Mouse (Mus musculus) mesoderm, embryonic 11.5 days (tissue): ENCODE results near the gene B3gnt7.

ENCODE experiments used
- DNase-seq: peaks from one replicate; pipeline ENCODE4 v3.0.0-alpha.2; 2012; ENCODE audit warnings: low read depth, low spot score

The B3gnt7 gene

DNA sequence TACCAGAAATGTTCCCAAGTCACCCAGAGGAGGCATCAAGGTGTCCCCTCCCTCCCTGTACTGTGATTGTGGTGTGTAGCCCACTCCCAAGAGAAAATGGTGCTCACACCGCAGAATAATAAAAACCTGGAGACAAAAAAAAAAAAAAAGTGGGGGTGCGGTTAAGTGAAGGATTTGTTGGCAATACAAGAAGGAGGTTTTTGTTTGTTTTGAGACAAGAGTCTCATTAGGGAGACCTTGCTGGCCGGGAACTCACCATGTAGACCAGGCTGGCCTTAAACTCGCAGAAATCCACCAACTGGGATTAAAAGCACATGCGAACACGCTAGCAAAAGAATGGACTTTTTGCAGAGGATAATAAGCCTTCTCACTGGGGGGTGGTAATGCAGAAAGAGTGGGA lies at the start of gene B3gnt7:
B3gnt7 (plus strand) TSS at position 301 of the 400 bp plus-strand sequence.
- DNase-seq, result no peak

DNA sequence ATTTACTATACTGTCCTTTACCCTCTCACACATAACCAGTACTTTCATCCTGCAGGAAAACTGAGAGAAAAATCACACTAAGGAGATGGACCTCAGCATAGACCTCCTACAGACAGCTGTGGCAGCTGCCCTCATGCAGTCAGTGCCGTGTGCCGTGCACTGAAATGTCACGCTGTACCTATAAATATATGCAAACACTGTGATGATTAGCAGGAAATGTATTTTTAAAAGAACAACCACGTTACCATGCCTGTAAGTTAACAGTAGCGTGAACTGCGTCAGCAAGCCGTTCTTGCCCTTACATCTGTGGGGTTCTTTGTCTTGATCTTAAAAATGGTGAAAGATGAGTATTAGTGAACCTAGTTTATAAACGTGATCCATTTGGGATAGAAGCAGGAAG lies 49.2 kb upstream of the B3gnt7 start:
- DNase-seq, result no peak

DNA sequence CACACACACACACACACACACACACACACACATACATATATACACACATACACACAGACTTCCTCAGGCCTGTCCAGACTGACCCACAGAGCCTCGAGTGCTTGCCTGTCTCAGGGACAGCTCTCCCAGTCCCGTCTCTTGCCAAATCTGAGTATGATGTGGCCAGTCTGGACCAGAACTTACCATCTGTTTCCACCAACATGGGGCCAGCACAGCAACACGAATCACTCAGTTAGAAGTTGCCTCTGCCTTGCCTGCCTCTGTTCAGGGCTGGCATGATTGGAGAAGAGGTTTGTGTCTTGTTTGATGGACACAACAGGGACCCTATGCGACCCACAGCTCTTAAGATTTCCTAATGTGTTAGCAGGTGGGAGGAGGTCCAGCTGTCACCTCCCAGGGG lies 46.3 kb upstream of the B3gnt7 start:
- no peak for DNase-seq

DNA sequence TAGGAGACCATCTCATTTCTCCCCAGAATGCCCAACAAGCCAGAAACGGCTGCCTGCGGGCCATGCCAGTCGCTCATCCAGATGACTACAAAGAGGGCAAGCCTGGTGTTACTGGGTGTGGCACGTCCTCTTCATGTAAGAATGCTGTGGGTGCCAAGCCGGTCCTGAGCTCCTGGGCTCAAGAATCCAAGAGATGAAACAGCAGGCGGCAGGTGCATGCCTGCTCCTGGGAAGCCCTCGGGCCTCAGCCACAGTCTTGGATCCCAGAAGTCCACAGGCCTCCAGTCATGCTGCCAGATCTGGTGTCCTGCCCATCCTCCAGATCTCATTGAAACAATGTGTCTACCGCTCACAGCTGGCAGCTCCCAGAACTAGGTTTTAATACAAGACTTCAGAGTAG lies 45.4 kb upstream of the B3gnt7 start:
- no peak for DNase-seq

DNA sequence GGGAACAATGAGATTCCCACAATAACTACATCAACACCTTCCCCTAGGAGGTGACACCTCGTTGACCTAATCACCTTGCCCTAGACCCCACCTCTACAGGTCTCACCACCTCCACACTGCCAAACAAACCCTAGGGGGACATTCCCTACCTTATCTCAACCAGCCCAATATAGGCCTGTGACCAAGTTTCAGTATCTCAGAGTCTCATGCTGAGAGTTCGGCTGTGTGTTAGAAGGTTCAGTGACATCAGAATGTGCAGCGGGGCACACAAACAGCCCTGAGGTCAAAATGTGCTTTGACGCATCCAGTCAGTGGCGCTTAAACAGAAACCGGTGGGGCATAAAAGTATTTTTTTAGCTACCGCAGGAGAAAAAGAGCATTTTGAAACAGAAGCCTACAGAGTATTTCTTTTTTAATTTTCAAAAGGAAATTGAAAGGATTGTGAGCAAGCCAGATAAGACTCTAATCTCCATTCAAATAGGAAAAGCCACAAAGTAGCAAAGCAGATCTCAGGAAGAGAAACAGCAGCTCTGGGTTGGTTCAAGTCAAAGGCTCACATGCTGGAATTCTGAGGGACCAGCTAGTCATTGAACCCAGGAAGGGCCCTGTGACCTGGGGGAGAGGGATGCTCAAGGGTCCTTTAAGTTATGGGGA lies 44.3 kb upstream of the B3gnt7 start:
- DNase-seq, result no peak

DNA sequence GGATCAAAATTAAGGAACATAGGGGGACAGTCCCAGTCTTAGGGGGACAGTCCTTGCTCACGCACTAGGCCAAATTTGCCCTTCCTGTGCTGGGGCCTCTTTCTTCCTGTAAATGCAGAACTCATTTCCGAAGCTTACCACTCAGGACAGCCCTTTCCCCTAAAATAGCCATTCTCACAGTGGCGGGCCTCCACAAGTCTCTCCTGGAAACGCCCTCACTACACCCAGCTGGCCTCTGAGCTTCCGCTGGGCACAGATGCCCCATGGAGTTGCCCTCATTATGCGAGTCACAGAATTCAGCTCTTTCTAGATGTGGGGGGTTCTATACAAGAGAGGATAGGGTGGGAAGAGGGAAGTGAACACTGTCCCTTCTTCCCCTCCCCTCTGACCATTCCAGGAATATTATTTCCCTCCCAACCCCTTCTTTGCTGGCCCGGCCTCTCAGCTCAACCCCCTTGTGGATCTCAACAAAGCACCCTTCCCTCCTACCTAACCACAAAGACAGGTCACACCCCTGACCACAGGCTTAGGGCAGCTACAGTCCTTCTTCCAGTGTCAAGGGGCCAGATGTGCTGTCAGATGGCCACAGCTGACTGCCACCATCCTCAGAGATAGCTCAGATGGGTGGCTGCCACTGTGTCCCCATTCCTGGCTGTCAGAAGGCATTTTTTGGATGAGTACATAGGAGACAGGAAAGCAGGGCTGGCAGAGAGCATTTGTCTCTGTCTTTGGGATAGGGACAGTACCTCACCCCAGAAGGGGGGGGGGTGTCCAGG lies 38.9 kb upstream of the B3gnt7 start:
- DNase-seq, result no peak

DNA sequence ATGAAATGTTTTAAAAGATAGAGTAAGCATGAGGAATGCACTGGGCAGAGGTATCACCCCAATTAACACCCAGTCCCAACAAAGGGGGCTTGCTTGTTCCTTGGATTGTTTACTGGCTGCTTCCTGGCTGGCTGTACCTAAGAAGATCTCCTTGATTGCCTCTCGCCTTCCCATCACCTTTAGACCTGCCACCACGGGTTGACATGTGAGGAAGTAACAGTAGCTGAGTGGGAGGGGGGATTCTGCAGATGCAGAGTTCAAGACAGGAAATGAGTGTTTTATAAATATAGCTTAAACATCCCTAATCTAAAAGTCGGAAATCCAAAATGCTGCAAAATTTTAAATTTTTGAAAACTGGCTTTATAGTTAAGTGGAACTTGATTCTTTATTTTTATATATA lies 37.6 kb upstream of the B3gnt7 start:
- no peak for DNase-seq

DNA sequence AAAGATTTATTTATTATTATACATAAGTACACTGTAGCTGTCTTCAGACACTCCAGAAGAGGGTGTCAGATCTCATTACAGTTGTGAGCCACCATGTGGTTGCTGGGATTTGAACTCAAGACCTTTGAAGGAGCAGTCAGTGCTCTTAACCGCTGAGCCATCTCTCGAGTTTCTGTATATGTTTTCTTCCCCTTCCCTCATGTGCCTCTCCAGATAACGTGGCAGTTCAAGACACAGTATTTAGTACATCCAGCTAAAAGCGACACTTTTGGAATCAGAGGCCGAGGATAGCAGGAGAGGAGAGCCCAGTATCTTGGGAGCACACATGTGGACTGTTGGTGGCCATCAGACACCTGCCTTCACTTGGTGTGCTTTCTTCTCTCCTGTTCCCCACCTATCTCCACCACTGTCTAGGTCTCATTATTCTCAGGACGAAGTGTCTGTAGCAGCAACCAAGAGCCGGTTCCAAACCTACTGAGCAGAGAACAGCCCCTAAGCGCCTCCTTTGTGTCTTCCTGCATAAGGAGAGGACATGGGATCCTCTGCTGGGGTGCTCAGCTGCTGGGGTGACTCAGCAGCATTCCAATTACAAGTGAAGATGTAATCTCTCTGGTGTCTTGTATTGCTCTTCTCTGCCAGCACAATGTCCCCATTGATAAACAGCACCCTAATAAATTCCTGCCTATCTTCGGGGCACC lies 34.0 kb upstream of the B3gnt7 start:
- no peak for DNase-seq

DNA sequence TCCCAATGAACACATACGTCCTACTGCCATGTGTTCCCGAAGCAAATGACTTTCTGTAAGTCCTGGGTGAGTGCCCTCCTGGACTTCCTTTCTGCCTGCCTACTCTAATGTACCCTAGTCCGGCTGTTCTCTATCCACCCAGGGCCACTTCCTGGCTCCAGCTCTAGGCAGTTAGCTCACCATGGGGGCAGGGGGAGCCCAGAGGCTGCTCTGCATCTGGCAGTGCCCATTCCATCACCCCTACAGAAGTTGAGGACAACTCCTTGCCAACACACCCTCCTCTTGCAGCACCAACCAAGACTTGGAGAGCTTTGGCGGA lies 33.5 kb upstream of the B3gnt7 start:
- DNase-seq, result no peak

DNA sequence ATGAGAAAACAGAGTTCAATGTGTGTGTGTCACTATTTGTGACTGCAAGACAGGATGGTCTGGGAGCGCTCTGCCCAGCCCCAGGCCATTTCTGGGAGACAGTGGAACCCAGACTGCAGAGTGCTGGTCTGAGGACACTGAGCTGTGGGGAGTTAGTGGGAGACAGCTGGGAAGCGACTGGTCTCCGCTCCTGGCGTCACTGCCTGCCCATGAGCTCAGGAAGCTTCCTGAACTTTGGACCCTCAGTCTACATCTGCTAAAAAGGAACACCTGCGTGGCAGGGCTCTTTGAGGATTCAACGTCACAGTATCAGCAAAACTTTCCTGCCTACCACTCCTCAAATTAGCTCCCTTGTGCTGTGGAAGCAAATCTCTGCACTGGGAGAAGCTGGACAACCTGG lies 30.9 kb upstream of the B3gnt7 start:
- no peak for DNase-seq

DNA sequence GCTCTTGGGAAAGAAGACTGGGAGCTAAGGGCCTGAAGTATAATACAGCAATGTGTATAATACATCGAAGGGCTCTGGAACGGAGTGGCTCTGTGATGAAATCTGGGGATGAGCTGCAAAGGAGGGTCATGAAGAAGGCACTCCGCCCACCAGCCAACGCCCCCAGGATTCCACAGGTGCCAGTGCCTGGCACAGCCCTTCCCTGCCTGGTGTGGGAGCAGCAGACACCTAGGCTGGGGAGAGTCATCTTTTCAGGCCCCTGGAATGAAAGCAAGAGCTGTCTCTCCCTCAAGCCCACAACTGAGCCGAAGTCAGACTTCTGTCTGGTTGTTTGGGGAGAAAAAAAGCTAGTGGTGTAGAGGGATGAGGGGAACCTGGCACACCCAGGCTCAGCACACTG lies 25.6 kb upstream of the B3gnt7 start:
- DNase-seq, result no peak

DNA sequence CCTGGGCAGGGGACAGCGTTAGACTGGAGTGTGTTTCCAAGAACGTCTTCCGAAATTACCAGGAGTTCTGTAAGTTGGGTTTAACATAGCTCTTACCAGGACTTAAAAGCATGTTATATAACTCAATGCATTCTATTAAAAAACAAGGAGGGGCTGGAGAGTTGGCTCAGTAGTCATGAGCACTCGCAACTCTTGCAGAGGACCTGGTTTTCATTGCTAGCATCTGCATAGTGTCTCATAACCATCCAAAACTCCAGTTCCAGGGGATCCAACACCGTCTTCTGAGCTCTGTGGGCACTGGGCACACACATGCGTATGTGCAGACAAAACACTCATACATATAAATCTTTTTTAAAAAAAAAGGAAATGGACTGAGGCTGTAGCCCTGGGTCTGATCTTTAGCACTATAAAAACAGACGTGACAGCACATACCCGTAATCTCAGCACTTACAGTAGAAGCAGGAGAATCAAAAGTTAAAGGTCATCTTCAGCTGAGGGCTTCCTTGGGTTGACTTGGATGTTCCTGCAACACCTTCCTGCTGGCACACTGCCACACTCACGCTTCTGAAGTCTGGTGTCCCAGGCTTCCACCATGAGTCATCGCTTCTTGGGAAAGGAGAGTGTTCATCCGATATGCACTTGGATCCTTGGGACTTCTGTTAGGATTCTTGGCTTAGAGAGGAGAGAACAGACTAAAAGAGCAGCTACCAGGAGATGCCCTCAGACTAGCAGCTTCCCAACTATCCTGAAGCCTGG lies 20.7 kb upstream of the B3gnt7 start:
- DNase-seq, result no peak

DNA sequence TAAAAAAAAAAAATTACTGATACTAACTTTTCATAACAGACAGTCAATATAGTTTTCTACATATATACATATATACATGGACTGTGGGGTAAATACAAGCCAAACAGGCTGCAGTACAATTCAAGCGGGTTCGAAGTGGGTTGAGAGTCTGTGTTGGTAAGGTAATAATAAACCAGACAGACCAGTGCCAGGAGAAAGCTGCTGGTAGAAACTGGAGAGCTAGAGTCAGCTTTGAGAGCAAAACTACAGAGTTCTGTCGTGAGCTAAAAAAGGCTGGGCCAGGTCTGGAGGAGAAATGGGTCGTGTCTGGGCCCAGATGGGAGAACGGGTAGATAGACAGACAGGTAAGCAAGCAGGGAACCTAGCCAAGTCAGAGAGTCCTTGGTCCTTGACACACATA lies 18.5 kb upstream of the B3gnt7 start:
- DNase-seq, result no peak

DNA sequence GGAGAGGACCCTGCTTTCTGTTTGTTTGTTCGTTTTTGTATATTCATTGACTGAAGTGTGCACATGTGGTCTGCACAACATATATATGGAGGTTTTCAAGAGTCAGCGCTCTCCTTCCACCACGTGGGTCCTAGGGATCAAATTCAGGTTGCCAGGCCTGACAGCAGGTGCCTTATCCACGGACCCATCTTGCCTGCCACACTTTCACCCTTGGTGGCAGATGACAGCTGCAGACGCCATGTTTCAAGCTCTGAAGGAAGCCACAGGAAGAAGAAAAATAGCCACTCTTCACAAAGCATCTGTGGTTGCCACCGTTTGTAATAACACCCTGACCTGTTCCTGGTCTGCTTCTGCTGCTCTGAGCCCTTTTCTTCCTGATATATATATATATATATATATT lies 17.3 kb upstream of the B3gnt7 start:
- no peak for DNase-seq

DNA sequence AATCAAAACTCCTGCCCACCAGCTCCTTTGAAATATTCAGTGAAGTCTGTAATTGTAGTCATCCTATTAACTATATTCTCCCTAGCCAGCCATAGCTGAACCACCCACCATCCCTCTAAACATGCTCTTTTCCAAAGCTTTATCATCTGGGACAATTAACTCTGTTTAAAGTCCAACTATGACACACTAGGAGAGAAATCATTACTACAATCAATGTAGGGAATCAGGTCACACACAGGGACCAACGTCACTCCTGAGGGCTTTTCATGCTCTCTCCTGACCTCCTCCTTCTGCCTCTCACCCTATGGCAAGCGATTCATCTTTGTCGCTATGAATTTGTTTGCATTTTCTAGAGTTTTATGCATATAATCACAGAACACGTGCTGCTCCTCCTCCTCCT lies 15.2 kb upstream of the B3gnt7 start:
- no peak for DNase-seq

DNA sequence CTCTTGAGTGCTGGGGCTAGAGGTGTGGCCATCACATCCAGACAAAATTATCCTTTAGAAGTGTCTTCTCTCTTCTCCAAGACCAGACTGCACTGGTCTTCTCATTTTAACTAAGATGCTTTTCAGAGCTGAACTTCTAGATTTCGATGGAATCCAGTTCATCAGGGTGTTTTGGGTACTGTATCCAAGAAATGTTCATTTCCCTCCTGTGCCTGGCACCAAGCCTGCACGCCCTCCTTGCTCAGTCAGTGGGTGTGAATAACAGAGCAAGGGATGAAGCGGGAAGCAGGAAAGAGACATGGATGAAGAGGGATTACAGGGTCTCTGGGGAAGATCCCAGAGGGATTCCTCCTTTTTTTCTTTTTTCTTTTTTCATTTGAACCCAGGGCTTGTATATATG lies 12.2 kb upstream of the B3gnt7 start:
- no peak for DNase-seq

DNA sequence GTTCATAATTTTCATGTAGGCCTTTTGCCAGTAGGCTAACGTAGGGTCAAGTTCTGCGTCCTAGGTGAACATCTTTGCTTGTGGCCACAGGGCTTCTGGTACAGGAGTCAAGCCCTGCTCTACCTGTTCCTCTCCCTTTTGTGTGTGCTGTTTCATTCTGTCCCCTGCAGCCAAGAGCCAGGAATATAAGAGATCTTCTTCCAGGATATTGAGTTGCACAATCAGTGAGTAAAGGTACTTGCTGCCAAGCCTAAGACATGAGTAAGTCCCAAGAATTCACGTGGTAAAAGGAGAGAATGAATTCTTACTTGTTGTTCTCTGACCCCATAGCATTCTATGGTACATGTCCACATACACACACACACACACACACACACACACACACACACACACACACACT lies 9.5 kb upstream of the B3gnt7 start:
- no peak for DNase-seq

DNA sequence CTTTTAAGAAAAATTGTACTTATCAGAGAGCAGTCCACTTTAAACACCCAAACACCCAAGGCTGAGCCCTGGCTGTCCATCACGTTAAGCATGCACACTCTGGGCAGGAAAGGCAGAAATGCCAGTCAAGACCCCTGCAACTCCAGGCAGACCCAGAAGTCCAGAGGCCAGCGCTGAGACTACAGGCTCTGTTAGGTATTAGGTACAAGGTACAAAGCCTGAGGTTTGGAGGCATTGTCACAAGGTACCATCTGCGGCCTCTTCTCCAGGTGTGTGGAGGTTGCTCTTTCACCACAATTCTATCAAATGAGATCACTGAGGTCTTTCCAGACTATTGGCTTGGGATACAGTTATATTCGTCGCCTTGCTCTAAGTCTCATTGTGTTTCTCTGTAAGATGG lies 8.8 kb upstream of the B3gnt7 start:
- DNase-seq, result no peak

DNA sequence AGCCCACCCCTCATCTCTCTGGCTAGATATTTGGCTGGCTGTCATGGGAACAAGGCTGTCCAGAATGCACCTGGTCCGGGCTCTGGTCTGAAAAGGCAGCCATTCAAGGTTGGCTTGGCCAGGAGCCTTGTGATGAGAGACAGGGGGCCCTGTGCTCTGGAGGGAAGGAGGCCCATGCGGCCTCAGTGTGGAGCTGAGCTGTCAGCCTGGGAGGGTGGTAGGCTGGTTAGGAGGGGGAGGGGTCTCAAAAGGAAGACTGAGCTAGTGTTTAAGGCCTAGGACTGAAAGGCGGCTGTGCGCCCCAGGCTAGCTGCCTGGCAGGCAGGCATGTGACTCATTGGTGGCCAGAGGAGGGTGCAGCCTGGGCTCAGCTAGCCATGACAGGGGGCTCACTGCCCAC lies 8.2 kb upstream of the B3gnt7 start:
- DNase-seq, result no peak

DNA sequence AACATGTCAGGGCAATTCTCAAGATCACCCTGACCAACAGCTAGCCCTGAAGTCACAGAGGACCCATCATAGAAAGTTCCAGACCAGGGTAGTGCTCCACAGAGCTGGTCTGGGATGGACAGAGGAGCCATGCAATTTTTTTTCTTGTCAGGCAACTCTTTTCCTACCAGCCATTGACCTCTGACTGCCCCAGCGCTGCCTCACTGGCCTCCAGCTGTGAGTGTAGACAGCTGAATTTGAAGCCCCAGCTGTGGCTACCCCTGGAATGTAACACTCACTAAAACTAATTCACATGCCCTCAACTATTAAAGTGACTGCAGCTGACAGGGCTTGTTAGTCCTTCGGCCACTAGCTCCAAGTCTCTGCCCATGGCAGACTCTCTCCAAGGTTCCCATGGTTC lies 2.5 kb upstream of the B3gnt7 start:
- DNase-seq, result peak; percentile 59

DNA sequence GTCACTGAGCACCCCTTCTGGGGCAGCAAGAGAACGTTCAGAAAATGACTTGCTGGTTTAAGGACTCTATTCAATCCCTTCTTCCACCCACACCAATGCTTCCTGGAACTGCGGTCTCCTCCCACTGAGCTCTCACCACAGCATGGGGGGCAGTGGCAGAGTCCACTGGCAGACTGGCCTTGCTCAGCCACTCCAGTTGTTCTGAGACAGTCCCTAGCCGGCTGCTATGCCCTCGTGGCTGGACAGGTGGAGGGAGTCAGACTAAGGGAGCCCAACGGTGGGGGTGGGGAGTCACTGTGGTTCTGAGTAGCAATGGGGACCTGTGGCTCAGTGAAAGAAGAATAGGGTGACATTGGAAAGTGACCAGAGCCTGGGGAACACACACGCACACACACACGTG lies 1.9 kb upstream of the B3gnt7 start:
- DNase-seq, result no peak
